Mouse (Mus musculus): ENCODE measurements around the gene Gm6614. TPM values are rescaled to one million over a fixed set of nuclear protein-coding genes. Genes with fewer than 3 reads are reported as not detected.

The Gm6614 gene
- polyA plus RNA-seq, 1 experiment from 2014 or later: not detected

DNA sequence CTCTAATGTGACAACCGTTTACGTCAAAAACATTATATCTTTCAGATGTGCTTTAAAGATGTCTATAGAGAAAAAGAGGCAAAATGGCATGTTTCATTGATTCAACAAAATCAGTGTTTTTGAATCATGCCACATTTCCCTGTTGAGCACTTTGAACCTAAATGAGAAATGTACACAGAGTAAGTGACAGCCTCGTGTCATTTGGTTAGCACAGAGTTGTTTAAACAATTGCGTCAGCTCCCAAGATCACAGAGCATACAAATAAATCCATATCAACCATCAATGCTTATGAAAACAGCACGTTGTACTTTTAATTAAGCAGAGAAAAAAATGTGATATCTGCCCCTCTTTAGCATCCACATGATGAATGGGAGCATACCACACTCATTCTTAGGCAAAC lies 50.7 kb downstream of the Gm6614 start:
- H3K9ac ChIP-seq: no peak overlapping the region
- H3K27ac ChIP-seq (replicated peaks): no peak overlapping the region
- 85% methylated on average over 5 of the region's 5 CpGs for WGBS
- ATAC-seq (ENCODE audit: low FRiP score, low read depth): no peak
- H3K4me3 ChIP-seq: no peak overlapping the region
- H3K36me3 ChIP-seq: no peaks in the 10 kb centered on the region
- H3K9me3 ChIP-seq: no peaks in the 10 kb centered on the region
- no peaks in the 10 kb centered on the region for H3K4me1 ChIP-seq (replicated peaks)
- H3K27me3 ChIP-seq: no peaks in the 10 kb centered on the region
- H3K4me2 ChIP-seq: no peak overlapping the region

DNA sequence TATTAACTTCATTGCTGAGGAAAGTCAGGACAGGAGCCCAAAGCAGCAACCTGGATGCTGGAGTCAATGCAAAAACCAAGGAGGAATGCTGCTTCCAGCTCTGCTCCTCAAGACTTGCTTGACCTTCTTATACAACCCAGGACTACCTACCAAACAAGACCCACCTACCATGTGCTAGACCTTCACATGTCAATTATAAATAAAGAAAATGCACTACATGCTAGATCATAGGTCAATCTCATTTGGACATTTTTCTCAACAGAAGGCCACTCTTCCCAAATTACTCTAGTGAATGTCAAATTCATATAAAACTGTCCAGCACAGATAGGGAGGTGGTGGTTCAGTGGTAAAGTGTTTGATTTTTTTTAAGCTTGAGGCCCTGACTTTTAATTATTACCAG lies 64.4 kb downstream of the Gm6614 start, which contains the start of gene Slco1a1:
Gene Slco1a1, minus strand, starts transcription at position 101 of the 400 bp plus-strand sequence.
- ATAC-seq (ENCODE audit: low FRiP score, low read depth): no peak
- Histone ChIP-seq H3K27ac (replicated peaks) (no peak within 1 kb of the TSS), H3K4me1 (replicated peaks) (no peaks in the 10 kb centered on the region), H3K9me3 (no peaks in the 10 kb centered on the region), H3K27me3 (no peaks in the 10 kb centered on the region), H3K36me3 (no peaks in the 10 kb centered on the region), H3K4me2 (no peak within 1 kb of the TSS), H3K9ac (no peak within 1 kb of the TSS), H3K4me3 (no peak within 1 kb of the TSS)

DNA sequence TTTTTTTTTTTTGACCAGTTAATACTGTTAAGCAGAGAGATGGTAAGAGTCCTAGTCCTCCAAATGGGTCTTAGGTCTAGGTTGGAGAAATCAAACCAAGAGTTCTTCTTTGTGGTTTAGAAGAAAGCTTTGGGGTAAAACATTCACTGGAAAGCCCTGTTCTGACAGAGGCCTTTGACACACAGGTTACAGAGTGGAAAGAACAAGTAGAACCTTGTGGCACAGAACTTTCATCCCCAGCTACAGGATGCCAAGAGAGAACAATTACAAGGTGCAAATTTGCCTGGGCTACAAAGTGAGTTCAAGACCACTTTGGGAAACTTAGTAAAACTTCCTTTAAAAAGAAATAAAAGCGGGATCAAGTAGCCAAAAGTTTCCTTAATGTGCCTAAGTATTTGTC lies 70.8 kb downstream of the Gm6614 start:
- Histone ChIP-seq H3K4me3 (no peak overlapping the region), H3K9me3 (no peaks in the 10 kb centered on the region), H3K27me3 (no peaks in the 10 kb centered on the region), H3K27ac (replicated peaks) (no peak overlapping the region), H3K4me1 (replicated peaks) (no peaks in the 10 kb centered on the region), H3K4me2 (no peak overlapping the region), H3K9ac (no peak overlapping the region), H3K36me3 (no peaks in the 10 kb centered on the region)
- 85% methylated on average over 1 of the region's 1 CpGs for WGBS
- no peak for ATAC-seq (ENCODE audit: low FRiP score, low read depth)

Other genes starting within 250 kb of the Gm6614 start
- gene Gm5724, start 237.6 kb downstream of the Gm6614 start, polyA plus RNA-seq (2015; fragmentation: Nextera tagmentation; extraction: Ambion mirVana): not detected in 2 replicates
- 3.1 and 4.1 TPM in 2 replicates for gene Slco1a4, start 155.2 kb downstream of the Gm6614 start, polyA plus RNA-seq (2015; fragmentation: Nextera tagmentation; extraction: Ambion mirVana)
- gene Slco1a1, start 64.5 kb downstream of the Gm6614 start, polyA plus RNA-seq (2015; fragmentation: Nextera tagmentation; extraction: Ambion mirVana): 0.05 TPM in 1 of 2 replicates, not detected in the other
- gene Slco1a6, start 197.1 kb upstream of the Gm6614 start, polyA plus RNA-seq (2015; fragmentation: Nextera tagmentation; extraction: Ambion mirVana): 0.41 and 0.67 TPM in 2 replicates